Mouse (Mus musculus) G1E-ER4 (cell line): Measurements from ENCODE around the gene Mtmr11. TPM values are rescaled to one million over a fixed set of nuclear protein-coding genes. Genes with fewer than 3 reads are reported as not detected.

ENCODE experiments used
- GATA1 ChIP-seq: IDR thresholded peaks from one replicate; pipeline ENCODE4 v1.8.0; 2012; ENCODE audit warnings: low read length, inconsistent platforms
- polyA plus RNA-seq: library from polyadenylated mRNA; stranded (reverse); fragments of >175 nt; gene quantifications from 2 replicates; pipeline ENCODE4 v1.2.3, GENCODE M21; 2012

Gene Mtmr11
- polyA plus RNA-seq = not detected in 2 replicates

- no peak for TF ChIP-seq GATA1
These were observed at the start of gene Mtmr11 for GRCm38 (mm10) chr3:96161869-96162840. Gene Mtmr11 (plus strand): TSS chr3:96162004.

GRCm38 (mm10) chr3:96113251-96113650 is 48.6 kb upstream of the Mtmr11 start:
- TF ChIP-seq GATA1 = no peak

GRCm38 (mm10) chr3:96118142-96118541 is 43.7 kb upstream of the Mtmr11 start:
- no peak for TF ChIP-seq GATA1

- no peak for TF ChIP-seq GATA1
These were observed 43.1 kb upstream of the Mtmr11 start for GRCm38 (mm10) chr3:96118702-96119101.

GRCm38 (mm10) chr3:96124235-96124634 is 37.6 kb upstream of the Mtmr11 start:
- TF ChIP-seq GATA1 = no peak

- TF ChIP-seq GATA1 = no peak
These were observed 33.7 kb upstream of the Mtmr11 start for GRCm38 (mm10) chr3:96128128-96128527.

- no peak for TF ChIP-seq GATA1
These were observed 29.3 kb upstream of the Mtmr11 start for GRCm38 (mm10) chr3:96132478-96132877.

- no peak for TF ChIP-seq GATA1
These were observed 28.4 kb upstream of the Mtmr11 start for GRCm38 (mm10) chr3:96133327-96133905.

- TF ChIP-seq GATA1 = no peak
These were observed 26.8 kb upstream of the Mtmr11 start for GRCm38 (mm10) chr3:96135011-96135410.

GRCm38 (mm10) chr3:96147950-96148349 is 13.9 kb upstream of the Mtmr11 start:
- no peak for TF ChIP-seq GATA1

GRCm38 (mm10) chr3:96151836-96152235 is 10.0 kb upstream of the Mtmr11 start:
- no peak for TF ChIP-seq GATA1

GRCm38 (mm10) chr3:96152611-96153010 is 9.2 kb upstream of the Mtmr11 start:
- TF ChIP-seq GATA1 = no peak

GRCm38 (mm10) chr3:96155501-96155900 is 6.3 kb upstream of the Mtmr11 start:
- no peak for TF ChIP-seq GATA1

GRCm38 (mm10) chr3:96159820-96160219 is 2.0 kb upstream of the Mtmr11 start:
- no peak for TF ChIP-seq GATA1

- TF ChIP-seq GATA1 = no peak
These were observed 1.5 kb upstream of the Mtmr11 start for GRCm38 (mm10) chr3:96160222-96160802.

- TF ChIP-seq GATA1 = no peak
These were observed 844 bp upstream of the Mtmr11 start for GRCm38 (mm10) chr3:96160803-96161516.
